ENCODE assay signal across 15 mouse cellular contexts in genomic region chr8:117307221-117307620, GRCm38 (mm10).
"Had no signal": no experiment of that assay in that cellular context is flagged by ENCODE, and none has a peak within 500 bp of the region (broad histone marks: within the 10 kb centered on the region; RNA-seq: fewer than 3 reads in every experiment).

No protein-coding gene starts in this region.

- DNase-seq: kidney, adult 11 months; kidney, postnatal 14 days; layer of hippocampus, postnatal 36 days; left cerebral cortex, postnatal 4 days; lung, adult 2 months; lung, postnatal 14 days; lung, postnatal 4 days; midbrain, embryonic 14.5 days; thymus, adult 18-20 months had no signal

- H3K4me2 ChIP-seq: intestine, embryonic 15.5 days; limb, embryonic 12.5 days; limb, embryonic 15.5 days; liver, embryonic 12.5 days; liver, embryonic 15.5 days; midbrain, embryonic 11.5 days had no signal

- H3K4me3 ChIP-seq: intestine, embryonic 15.5 days; limb, embryonic 12.5 days; limb, embryonic 15.5 days; liver, embryonic 12.5 days; liver, embryonic 15.5 days had no signal

- H3K9me3 ChIP-seq: intestine, embryonic 15.5 days; limb, embryonic 12.5 days; limb, embryonic 15.5 days; liver, embryonic 12.5 days; liver, embryonic 15.5 days had no signal

- ATAC-seq: intestine, embryonic 15.5 days; liver, embryonic 12.5 days had no signal

- H3K27me3 ChIP-seq: intestine, embryonic 15.5 days; limb, embryonic 12.5 days; limb, embryonic 15.5 days; liver, embryonic 12.5 days; liver, embryonic 15.5 days had no signal

- H3K27ac ChIP-seq: limb, embryonic 12.5 days; limb, embryonic 15.5 days; liver, embryonic 12.5 days; liver, embryonic 15.5 days had no signal

- H3K9ac ChIP-seq: intestine, embryonic 15.5 days; limb, embryonic 12.5 days; limb, embryonic 15.5 days; liver, embryonic 12.5 days; liver, embryonic 15.5 days had no signal

- H3K36me3 ChIP-seq: intestine, embryonic 15.5 days; limb, embryonic 15.5 days had no signal
